Mouse (Mus musculus) cerebellum, postnatal 10 days (tissue): Measurements from ENCODE around the gene Samd11.
A peak's percentile ranks its signal among the peaks of the same experiment; 100 is the strongest.

ENCODE experiments used
- DNase-seq, 2 experiments: peaks; one replicate each; pipeline ENCODE4 v3.0.0; 2021; ENCODE audit warnings: mixed read lengths in 2 of 2

The Samd11 gene

GRCm38 (mm10) chr4:156209963-156210635 lies 45.4 kb downstream of the Samd11 start:
- no peak for DNase-seq

DNA sequence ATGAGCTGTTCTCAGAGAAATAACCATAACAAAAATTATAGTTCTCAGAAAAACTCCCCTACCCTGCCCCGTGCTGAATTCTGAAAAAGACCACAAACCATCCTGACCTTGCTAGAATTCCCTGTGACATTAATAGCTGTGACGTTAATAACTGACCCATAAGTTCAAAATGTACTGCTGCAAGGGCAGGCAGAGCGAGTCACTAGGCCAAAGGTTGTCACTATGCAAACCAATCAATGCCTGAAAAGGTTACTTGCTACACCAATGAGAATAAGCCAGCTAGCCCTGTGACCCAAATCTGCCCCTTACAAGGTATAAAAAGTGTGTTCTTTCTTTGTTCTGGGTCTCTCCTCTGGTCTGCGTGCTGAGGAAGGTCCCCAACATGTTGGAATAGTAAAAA lies 46.6 kb downstream of the Samd11 start:
- DNase-seq, result no peak

GRCm38 (mm10) chr4:156203413-156204131 lies 51.9 kb downstream of the Samd11 start:
- peak; percentile 48 to 61 for DNase-seq

GRCm38 (mm10) chr4:156203001-156203412 lies 52.5 kb downstream of the Samd11 start, which contains the start of gene AW011738:
TSS of gene AW011738 (plus strand) at chr4:156203304.
- peak; percentile 82 to 88 for DNase-seq

DNA sequence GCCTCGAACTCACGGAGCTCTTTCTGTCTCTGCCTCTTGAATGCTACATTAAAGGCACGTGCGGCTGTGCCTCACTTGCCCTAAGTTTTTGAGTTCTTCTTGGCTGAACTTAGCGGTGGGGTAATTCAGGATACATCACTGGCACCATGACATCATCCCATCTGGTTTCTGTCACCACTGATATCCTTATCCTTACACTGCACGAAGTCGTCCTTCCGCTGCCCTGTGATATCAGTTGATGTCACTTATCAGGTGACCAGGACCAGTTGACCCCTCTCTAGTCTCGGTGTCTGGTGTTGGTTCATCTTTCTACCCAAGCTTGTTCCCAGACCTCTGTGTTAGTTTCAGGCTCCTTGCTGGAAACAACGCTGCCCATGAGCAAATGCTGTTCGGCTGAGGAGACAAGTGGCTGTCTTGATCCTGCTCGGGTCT lies 53.0 kb downstream of the Samd11 start:
- no peak for DNase-seq

- no peak for DNase-seq
Observed at GRCm38 (mm10) chr4:156200623-156201475, 54.6 kb downstream of the Samd11 start, which contains the start of gene Isg15. TSS of gene Isg15 (minus strand) at chr4:156200818.

- DNase-seq, result peak; percentile 93 to 94
Observed at GRCm38 (mm10) chr4:156197829-156198205, 57.6 kb downstream of the Samd11 start.

DNA sequence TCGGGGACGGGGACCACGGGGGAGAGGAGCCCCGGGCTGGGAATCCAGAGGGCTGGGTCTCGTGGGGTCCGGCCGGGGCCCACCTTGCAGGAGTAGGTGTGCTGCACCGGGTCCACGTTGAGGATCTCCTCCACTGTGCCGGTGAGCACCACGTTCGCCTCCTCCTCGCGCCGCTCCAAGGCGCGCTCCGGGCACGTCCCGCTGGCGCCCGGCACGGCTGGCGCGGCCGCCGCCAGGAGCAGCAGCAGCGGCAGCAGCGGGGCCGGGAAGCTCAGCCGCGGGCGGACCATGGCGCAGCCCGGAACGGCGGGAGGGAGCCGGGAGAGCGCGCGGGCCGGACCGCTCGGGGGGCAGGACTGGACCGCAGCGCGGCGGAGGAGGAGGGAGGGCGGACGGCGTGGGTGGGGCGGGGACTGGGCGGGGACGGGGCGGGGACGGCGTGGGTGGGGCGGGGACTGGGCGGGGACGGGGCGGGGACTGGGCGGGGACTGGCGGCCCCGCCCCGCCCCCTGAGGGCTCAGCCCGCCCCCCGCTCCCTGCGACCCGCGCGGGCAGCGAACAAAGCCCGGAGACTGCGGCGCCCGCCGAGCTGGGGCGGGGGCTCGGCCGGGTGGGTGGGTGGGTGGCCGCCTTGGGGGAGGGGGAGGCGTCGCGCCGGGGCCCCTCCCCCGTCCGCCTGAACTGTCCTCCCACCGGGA lies 58.2 kb downstream of the Samd11 start, which contains the start of gene Agrn:
Gene Agrn, minus strand, starts transcription at position 358 of the 698 bp plus-strand sequence.
- DNase-seq, result peak; percentile 81 to 87
